Mouse (Mus musculus): ENCODE measurements around the gene R3hdml.

GRCm38 (mm10) chr2:163487360-163487759 is 4.8 kb upstream of the R3hdml start:
- TF ChIP-seq GATA1 (IDR thresholded peaks at IDR 0.05; ENCODE audit: borderline replicate concordance, low read length) (no peak), CTCF (IDR thresholded peaks at IDR 0.05; ENCODE audit: low read depth, low read length) (no peak), POLR2AphosphoS5 (IDR thresholded peaks at IDR 0.05; ENCODE audit: insufficient replicate concordance, low read depth, low read length) (no peak), TAL1 (conservative IDR thresholded peaks at IDR 0.05; ENCODE audit: low read depth, low read length) (no peak), GATA2 (IDR thresholded peaks at IDR 0.05; ENCODE audit: borderline replicate concordance, low read depth, low read length) (no peak)

All from G1E (cell line).